Mouse (Mus musculus): ENCODE measurements around the gene Tfip11. TPM values are rescaled to one million over a fixed set of nuclear protein-coding genes. Genes with fewer than 3 reads are reported as not detected.

Gene Tfip11
- 47.7 TPM for polyA plus RNA-seq (2017; shearing (Covaris generic))

DNA sequence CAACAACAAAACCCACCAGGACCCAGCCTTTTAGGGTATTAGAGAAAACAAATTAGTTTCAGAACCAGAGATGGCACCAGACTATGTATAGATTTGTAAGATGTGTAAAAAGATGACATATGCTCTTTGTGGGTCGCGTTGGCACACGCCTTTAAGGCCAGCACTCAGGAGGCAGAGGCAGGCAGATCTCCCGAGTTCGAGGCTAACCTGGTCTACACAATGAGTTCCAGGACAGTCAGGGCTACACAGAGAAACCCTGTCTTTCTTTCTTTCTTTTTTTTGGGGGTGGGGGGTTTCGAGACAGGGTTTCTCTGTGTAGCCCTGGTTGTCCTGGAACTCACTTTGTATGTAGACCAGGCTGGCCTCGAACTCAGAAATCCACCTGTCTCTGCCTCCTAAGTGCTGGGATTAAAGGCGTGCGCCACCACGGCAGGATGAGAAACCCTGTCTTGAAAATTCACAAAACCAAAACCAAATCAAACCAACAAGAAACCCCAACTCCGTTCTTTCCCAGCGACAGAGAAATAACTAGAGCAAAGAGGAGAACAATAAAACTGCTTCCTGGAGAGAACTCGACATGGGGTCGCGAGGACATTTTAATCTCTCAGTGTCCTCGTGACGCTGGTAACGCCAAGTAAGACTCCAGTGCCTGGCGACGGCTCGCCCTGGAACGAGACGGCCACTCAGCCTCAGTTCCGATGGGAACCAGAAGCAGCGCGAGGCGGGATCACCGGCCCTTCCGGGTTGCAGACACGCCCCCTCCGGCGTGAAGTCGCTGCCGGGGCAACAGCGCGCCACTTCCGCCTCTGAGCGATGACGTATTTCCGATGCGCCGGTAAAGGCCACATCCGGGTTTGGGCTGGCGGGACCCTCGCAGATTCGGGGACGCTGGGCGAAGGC is at the start of gene Tfip11:
Gene Tfip11, plus strand, starts transcription at position 813 of the 900 bp plus-strand sequence.

DNA sequence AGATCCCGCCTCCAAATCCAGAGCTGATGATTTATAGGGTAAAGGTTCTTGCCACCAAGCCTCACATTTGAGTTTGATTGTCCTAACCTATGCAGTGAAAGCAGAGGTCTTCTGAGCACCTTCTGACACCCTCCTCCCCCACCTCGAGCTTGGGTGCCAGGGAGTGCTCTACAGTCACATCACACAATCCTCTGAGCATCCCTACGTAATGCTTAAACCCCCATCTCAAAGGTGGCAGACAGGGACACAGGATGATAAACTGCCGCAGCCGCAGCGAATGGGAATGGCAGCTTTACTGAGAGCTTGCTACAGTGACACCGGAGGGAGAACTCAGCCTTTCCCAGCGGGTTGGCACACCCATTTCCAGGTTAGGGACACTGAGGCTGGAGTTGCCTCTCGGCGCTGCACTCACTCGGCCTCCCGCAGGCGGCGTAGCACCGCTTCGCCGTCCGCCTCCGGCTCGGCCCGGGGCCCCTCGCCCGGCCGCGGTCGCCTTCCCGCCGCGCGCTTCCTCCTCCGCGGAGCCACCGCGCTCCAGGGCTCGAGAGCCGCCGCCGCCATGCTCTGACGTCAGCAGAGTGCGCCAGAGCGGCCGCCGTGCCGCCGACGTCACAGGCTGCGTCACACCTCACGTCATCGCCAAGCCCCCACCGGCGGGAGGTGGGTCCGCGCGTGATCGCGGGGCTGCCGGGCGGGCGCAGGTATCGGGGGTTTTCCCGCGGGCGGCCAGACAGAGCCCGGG is 16.5 kb downstream of the Tfip11 start, which contains the start of the genes Srrd and Hps4:
Gene Srrd, minus strand, starts transcription at position 578 of the 742 bp plus-strand sequence.
Gene Hps4, plus strand, starts transcription at position 621 of the 742 bp plus-strand sequence.

DNA sequence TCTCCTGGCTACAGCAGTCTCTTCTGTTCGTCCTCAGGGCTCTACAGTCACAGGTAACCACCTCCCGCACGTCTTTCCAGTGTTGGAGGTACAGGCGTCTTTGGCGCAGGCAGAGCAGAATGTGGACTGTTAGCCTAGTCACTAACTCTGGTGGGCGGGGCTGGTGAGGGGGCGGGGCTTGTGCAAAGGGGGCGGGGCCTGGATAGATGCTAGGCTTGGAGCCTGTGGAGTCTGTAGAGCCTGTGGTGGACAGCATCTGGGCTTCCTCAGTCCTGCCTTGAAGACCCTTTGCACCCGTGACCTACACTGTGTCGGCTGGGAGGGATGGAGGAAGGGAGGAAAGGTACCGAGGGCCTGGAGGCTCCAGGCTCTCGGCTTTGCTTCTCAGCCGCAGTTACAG is 29.8 kb downstream of the Tfip11 start, which contains the start of gene Gm6583:
Gene Gm6583, minus strand, starts transcription at position 124 of the 400 bp plus-strand sequence.

Other genes with a start within 250 kb of the Tfip11 start
- 0.51 TPM for gene Cryba4, start 73.8 kb upstream of the Tfip11 start, polyA plus RNA-seq (2017; shearing (Covaris generic))
- gene Crybb1, start 70.5 kb upstream of the Tfip11 start, polyA plus RNA-seq (2017; shearing (Covaris generic)): not detected
- gene Tpst2, start 49.7 kb upstream of the Tfip11 start, polyA plus RNA-seq (2017; shearing (Covaris generic)): 92.5 TPM
- 3.1 TPM for gene Srrd, start 16.7 kb downstream of the Tfip11 start, polyA plus RNA-seq (2017; shearing (Covaris generic))
- 27.2 TPM for gene Hps4, start 16.7 kb downstream of the Tfip11 start, polyA plus RNA-seq (2017; shearing (Covaris generic))
- gene Gm6583, start 29.7 kb downstream of the Tfip11 start, polyA plus RNA-seq (2017; shearing (Covaris generic)): 0.36 TPM
- gene Asphd2, start 68.5 kb downstream of the Tfip11 start, polyA plus RNA-seq (2017; shearing (Covaris generic)): not detected
- not detected for gene Gm6588, start 123.1 kb downstream of the Tfip11 start, polyA plus RNA-seq (2017; shearing (Covaris generic))

Data from CD4-positive, CD25-positive, alpha-beta regulatory T cell, adult 9 weeks (primary cell).